Mouse (Mus musculus): Measurements from ENCODE around the gene Gldc. TPM values are rescaled to one million over a fixed set of nuclear protein-coding genes. Genes with fewer than 3 reads are reported as not detected.

The Gldc gene
- total and polyA plus RNA-seq, 2 experiments from 2014 or later = 8.2 to 12.7 TPM

DNA sequence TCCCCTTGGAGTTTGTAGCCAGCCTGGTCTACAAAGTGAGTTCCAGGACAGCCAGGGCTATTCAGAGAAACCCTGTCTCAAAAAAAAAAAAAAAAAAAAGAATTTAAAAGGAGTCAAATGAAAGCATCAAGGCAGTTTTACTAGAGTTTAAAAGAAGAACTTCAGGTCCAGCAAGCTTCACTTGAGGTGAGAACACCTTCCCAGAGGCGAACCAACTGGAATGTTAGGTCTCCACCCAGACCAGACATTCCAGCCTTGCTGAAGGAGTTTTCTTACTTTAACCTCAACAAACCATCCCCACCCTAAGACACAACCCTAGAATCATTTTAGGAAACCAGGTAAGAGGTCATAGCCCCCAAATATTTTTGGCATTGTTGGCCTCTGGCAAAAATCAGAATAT lies 4.8 kb upstream of the Gldc start:
- H3K9me3 ChIP-seq (ENCODE audit: low read length) = 0 out of 2 replicates have a peak, but pooled peaks cover 6% of the 10 kb centered on the region
- DNase-seq (no peak), ATAC-seq (no peak)
- H3K36me3 ChIP-seq (ENCODE audit: insufficient read depth) = no peaks in the 10 kb centered on the region
- no peaks in the 10 kb centered on the region for H3K27me3 ChIP-seq (ENCODE audit: insufficient read depth, low read length)
- H3K9ac ChIP-seq = no peak overlapping the region
- no peak overlapping the region for H3K4me2 ChIP-seq (ENCODE audit: low read depth)
- 97% methylated on average over 1 of the region's 1 CpGs for WGBS
- no peak overlapping the region for H3K27ac ChIP-seq (ENCODE audit: low read depth, low read length)
- H3K4me1 ChIP-seq (ENCODE audit: insufficient read depth) = no peaks in the 10 kb centered on the region
- no peak overlapping the region for H3K4me3 ChIP-seq (ENCODE audit: low read depth, low read length)
- no peak for TF ChIP-seq CTCF (IDR thresholded peaks at IDR 0.05; ENCODE audit: low read depth)

DNA sequence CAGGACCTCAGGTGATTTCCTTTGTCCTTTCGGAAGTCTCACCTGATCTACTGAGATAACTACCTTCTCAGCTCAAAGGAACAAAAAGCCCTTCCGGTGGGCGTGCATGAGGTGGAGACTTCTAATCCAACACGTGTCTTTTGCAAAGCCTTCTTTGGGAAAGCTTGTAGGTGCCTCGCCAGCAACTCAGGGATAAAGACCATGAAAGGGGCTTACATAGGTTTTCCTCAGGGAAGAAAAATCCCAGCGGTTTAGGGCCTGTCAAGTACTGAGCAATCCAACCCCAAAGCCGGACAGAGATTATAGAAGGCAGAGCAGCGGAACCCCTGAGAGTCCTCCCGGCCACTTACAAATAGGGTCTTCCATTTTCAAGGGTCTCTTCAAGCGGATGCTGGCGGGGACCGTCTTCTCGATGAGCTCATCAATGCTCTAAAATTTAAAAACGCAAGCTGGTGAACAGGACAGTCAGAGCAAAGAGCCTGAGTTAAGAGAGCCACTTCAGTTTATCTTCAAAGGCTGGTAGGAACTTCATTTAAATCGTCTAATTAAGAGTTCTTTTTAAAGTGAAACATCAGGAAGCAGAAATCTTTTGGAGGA lies 1.1 kb downstream of the Gldc start:
- 5% methylated on average over 15 of the region's 15 CpGs for WGBS
- H3K9me3 ChIP-seq (ENCODE audit: low read length) = 0 out of 2 replicates have a peak, but pooled peaks cover 6% of the 10 kb centered on the region
- DNase-seq = no peak
- H3K4me2 ChIP-seq (ENCODE audit: low read depth) = peak overlapping the region; percentile 99
- no peak overlapping the region for H3K27ac ChIP-seq (ENCODE audit: low read depth, low read length)
- peak overlapping the region; percentile 28; the same call in 1 of the 2 replicates for H3K9ac ChIP-seq
- H3K27me3 ChIP-seq (ENCODE audit: insufficient read depth, low read length) = peaks cover 5% of the 10 kb centered on the region; the same call in 1 of the 2 replicates
- H3K4me1 ChIP-seq (ENCODE audit: insufficient read depth) = no peaks in the 10 kb centered on the region
- no peak for ATAC-seq
- no peak for TF ChIP-seq CTCF (IDR thresholded peaks at IDR 0.05; ENCODE audit: low read depth)
- H3K36me3 ChIP-seq (ENCODE audit: insufficient read depth) = no peaks in the 10 kb centered on the region
- peak overlapping the region; percentile 57 for H3K4me3 ChIP-seq (ENCODE audit: low read depth, low read length)

DNA sequence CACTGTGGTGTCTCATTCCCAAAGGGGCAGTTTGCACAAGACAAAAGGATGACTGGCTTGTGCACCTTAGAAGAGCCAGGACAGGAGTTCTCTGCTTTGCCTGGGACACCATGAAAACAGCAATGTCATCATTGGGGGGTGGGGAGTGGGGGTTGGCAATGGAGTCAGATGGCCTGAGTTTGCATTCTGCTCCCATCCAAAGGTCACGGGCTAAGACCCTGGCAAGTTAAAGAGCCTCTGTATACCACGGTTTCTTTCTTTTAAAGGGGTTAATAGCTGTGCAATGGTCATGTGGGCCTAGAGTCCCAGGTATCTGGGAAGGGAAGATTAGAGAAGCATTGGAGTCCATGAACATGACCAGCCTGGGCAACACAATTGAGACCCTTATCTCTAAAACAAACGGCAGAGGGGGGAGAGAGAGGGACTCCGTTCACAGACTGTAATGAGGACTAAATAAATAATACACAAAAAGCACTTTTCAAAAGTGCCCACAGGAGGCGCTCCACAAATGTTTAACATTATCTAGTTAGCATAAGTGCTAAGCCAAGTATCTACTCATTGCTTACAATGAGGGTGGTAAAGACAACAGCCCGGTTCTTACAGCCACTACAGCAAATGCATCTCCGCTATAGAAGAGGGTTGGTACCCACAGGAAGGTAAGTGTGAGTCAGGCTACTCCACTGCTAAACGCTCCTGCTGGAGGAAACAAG lies 3.7 kb downstream of the Gldc start:
- Histone ChIP-seq H3K4me1 (ENCODE audit: insufficient read depth) (no peaks in the 10 kb centered on the region), H3K27me3 (ENCODE audit: insufficient read depth, low read length) (peaks cover 5% of the 10 kb centered on the region; the same call in 1 of the 2 replicates), H3K9ac (no peak overlapping the region), H3K36me3 (ENCODE audit: insufficient read depth) (no peaks in the 10 kb centered on the region), H3K9me3 (ENCODE audit: low read length) (no peaks in the 10 kb centered on the region), H3K4me3 (ENCODE audit: low read depth, low read length) (no peak overlapping the region), H3K27ac (ENCODE audit: low read depth, low read length) (no peak overlapping the region), H3K4me2 (ENCODE audit: low read depth) (no peak overlapping the region)
- no peak for DNase-seq
- 84% methylated on average over 8 of the region's 8 CpGs for WGBS
- no peak for ATAC-seq
- no peak for TF ChIP-seq CTCF (IDR thresholded peaks at IDR 0.05; ENCODE audit: low read depth)

- H3K4me1 ChIP-seq (ENCODE audit: insufficient read depth) = no peaks in the 10 kb centered on the region
- H3K9ac ChIP-seq = no peak overlapping the region
- H3K27ac ChIP-seq (ENCODE audit: low read depth, low read length) = no peak overlapping the region
- H3K9me3 ChIP-seq (ENCODE audit: low read length) = no peaks in the 10 kb centered on the region
- 87% methylated on average over 6 of the region's 6 CpGs for WGBS
- H3K36me3 ChIP-seq (ENCODE audit: insufficient read depth) = no peaks in the 10 kb centered on the region
- H3K4me2 ChIP-seq (ENCODE audit: low read depth) = no peak overlapping the region
- ATAC-seq (no peak), DNase-seq (no peak)
- no peak overlapping the region for H3K4me3 ChIP-seq (ENCODE audit: low read depth, low read length)
- H3K27me3 ChIP-seq (ENCODE audit: insufficient read depth, low read length) = peaks cover 5% of the 10 kb centered on the region; the same call in 1 of the 2 replicates
- TF ChIP-seq CTCF (IDR thresholded peaks at IDR 0.05; ENCODE audit: low read depth) = no peak
Observed at GRCm38 (mm10) chr19:30170319-30170718, 4.9 kb downstream of the Gldc start.

GRCm38 (mm10) chr19:30166801-30167505 lies 8.3 kb downstream of the Gldc start:
- 93% methylated on average over 20 of the region's 20 CpGs for WGBS
- Histone ChIP-seq H3K4me3 (ENCODE audit: low read depth, low read length) (no peak overlapping the region), H3K4me2 (ENCODE audit: low read depth) (no peak overlapping the region), H3K9me3 (ENCODE audit: low read length) (no peaks in the 10 kb centered on the region), H3K9ac (no peak overlapping the region), H3K27me3 (ENCODE audit: insufficient read depth, low read length) (no peaks in the 10 kb centered on the region), H3K4me1 (ENCODE audit: insufficient read depth) (no peaks in the 10 kb centered on the region), H3K27ac (ENCODE audit: low read depth, low read length) (no peak overlapping the region), H3K36me3 (ENCODE audit: insufficient read depth) (no peaks in the 10 kb centered on the region)
- no peak for DNase-seq
- no peak for TF ChIP-seq CTCF (IDR thresholded peaks at IDR 0.05; ENCODE audit: low read depth)
- ATAC-seq = no peak

- Histone ChIP-seq H3K9ac (no peak overlapping the region), H3K9me3 (ENCODE audit: low read length) (no peaks in the 10 kb centered on the region), H3K4me1 (ENCODE audit: insufficient read depth) (no peaks in the 10 kb centered on the region), H3K27ac (ENCODE audit: low read depth, low read length) (no peak overlapping the region), H3K4me2 (ENCODE audit: low read depth) (no peak overlapping the region), H3K36me3 (ENCODE audit: insufficient read depth) (no peaks in the 10 kb centered on the region), H3K4me3 (ENCODE audit: low read depth, low read length) (no peak overlapping the region), H3K27me3 (ENCODE audit: insufficient read depth, low read length) (no peaks in the 10 kb centered on the region)
- DNase-seq (no peak), ATAC-seq (peak; percentile 51; the same call in 1 of the 2 replicates)
- TF ChIP-seq CTCF (IDR thresholded peaks at IDR 0.05; ENCODE audit: low read depth) = no peak
- 51% methylated on average over 2 of the region's 2 CpGs for WGBS
Observed at GRCm38 (mm10) chr19:30164228-30164627, 11.0 kb downstream of the Gldc start.

- DNase-seq (no peak), ATAC-seq (no peak)
- WGBS = 74% methylated on average over 5 of the region's 5 CpGs
- Histone ChIP-seq H3K27me3 (ENCODE audit: insufficient read depth, low read length) (no peaks in the 10 kb centered on the region), H3K4me1 (ENCODE audit: insufficient read depth) (no peaks in the 10 kb centered on the region), H3K9ac (no peak overlapping the region), H3K36me3 (ENCODE audit: insufficient read depth) (no peaks in the 10 kb centered on the region), H3K4me3 (ENCODE audit: low read depth, low read length) (no peak overlapping the region), H3K9me3 (ENCODE audit: low read length) (no peaks in the 10 kb centered on the region), H3K27ac (ENCODE audit: low read depth, low read length) (no peak overlapping the region), H3K4me2 (ENCODE audit: low read depth) (no peak overlapping the region)
- TF ChIP-seq CTCF (IDR thresholded peaks at IDR 0.05; ENCODE audit: low read depth) = no peak
Observed at GRCm38 (mm10) chr19:30162808-30163207, 12.4 kb downstream of the Gldc start.
